Mouse (Mus musculus) lung, postnatal 36 days (tissue): ENCODE measurements at regions not wholly inside any gene's neighbourhood (a gene's known extent, or its start where the extent isn't known, plus 50 kb on each side); places are given as distances from the start of the nearest gene placed in this dataset.

Experiments
- DNase-seq: peaks from one replicate; pipeline ENCODE4 v3.0.0; 2022; ENCODE audit warnings: mixed read lengths

DNA sequence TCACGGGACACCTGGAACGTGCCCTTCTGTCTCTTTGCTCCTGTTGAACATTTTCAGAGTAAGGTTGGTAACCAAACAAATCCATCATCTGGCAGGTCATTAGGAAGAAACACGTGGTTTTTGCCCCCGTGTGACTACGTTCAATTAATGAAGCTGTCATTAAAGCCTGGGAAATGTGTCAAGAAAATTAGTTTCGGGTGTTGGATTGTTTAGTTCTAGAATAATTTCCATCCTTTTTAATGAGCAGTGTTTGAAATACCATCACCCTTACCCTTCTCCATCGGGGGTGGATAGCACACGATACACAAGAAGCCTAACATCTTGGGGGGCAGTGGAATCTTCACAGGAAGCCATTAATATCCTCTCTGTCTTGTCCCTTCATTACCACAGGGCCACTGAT, 107.7 kb downstream of the Far1 start:
- DNase-seq, result no peak

DNA sequence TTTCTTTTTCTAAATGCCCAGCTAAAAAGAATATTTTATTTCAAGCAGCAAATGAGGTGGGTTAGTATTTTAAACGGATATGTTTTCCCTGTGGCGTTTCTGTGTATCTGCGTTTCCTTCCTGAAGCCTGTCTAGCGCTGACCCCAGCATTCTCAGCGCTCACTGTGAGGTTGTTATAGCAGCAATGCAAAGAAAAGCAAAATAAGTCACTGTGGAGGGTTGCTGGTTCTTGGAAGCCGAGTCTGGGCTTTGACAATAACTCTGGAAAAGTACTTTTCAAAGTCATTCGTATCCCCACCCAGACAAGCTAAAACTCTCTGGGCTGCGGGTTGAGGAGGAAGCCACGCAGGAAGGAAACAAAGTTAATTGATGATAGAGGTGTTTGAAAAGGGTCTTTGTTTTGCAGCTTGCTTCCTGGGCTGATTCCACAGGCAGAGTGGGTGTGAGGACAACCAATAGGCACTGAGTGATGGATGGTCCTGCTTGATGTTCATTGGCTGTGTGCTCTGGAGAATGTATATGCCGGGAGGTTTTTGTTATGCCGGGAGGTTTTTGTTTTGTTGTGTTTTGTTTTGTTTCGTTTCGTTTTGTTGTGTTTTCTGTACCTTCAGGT, 108.4 kb downstream of the Far1 start:
- no peak for DNase-seq

DNA sequence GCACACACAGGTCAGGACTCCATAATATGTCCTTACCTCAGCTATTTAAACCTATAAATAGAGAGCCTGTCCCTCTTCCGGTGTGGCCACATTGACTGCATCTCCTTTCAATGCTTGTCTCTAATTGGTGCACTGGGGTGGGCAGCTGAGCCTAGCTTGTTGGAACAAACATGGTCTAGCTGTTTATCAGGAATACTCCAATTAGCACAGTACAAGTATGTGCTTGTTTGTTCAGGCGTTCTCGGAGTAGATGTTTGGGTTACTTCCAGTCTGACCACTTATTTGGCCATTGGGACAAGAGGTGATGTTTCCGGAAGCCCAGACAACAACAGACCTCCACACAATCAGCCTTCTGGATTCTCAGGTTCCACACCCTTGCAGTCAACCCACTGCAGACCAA, 109.7 kb downstream of the Far1 start:
- DNase-seq, result no peak

DNA sequence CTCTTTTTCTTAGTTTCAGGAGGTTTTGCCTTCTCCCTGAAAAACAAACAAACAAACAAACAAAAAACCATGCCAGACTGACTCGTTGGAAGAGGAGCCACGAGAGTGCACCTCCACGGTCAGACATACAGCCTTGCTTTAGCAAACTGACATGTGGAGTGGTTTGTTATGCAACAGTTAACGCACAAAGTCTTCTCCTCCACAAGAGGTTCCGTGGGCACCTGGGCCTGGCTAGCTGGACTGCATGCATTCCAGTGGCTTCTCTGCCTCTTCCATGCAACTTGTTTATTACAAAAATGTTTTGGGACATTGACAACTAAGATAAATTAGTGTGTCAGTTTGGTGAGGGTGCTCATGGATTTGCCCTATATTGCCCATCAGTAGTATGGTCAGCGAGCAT, 110.3 kb downstream of the Far1 start:
- no peak for DNase-seq

DNA sequence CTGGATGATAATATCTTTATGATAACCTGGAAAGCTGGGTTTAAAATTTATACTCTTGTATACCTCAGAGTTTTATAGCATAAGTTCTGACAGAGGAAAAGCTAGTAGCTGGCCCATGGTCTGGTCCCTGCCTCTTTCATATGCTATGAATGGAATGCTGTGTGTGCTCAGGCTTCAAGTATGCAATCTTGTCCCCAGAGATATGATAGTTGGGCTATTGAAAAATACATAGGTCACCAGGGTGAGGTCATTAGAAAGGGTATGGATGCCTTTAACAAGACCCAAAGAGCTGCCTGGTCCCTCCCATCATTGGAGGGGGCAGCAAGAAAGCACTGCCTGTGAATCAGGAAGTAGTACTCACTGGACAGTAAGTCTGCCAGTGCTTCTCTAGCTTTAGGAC, 113.1 kb downstream of the Far1 start:
- DNase-seq, result no peak

DNA sequence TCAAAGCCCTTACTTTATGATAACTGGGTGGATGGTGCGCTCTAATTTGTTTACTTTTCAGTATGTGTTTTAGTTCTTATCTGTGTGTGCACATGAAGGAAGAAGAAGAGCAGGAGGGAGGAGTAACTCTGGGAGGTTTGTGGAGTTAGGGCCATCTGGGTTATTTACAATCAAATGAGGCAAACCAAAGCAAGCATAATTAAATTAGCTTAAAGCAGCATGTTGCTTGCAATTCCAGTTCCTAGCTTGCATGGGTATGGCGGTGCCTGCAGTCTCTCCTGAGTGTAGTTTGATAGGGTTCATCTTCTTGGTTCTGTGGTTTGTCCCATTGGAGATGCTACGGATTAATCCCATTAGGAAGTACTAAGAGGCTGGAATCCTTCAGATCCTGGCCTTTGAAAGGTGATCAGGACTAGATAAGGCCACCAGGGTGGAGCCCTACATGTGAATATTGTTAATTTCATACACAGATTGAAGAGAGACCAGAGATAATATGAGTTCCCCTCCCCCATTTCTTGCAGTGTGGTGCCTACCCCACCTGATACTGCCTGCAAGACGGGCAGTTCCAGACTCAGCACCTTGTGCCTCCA, 123.5 kb downstream of the Far1 start:
- DNase-seq, result no peak

DNA sequence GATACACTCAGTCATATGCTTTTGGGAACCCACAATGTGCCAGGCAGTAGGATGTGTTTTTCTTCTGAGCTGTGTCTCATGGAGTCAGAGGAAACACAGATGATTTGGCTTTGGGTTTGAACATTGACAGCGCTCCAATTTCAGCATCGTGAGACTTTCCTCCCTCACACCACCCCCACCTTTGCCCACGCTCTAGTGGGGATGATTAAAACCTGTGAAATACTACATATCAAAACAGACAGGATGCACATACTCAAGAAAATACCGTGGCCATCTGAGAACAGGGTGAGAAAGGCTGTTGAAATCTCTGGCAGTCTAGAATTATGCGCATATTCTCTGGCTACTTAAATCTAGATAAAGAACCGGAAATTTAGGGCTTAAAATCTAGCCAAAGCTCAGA, 124.5 kb downstream of the Far1 start:
- DNase-seq, result no peak

DNA sequence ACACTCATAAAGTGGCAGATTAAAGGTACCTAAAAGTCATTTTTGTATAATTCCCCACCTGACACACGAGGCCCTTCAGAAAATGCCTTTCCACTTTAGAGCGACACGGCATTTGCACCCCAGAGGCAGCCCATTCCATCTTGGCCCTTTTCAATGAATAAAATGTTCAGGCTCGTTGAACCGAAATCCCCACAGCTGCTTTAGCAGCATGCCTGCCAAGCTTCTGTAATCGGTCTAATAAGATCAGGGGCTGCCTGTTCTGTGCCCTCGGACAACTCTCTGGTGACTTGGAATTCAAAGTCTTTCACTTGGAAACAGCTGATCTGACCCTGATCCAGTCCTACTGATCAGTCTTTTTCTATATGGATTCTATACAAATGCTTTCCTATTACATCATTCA, 123.3 kb upstream of the Spon1 start:
- DNase-seq, result no peak

DNA sequence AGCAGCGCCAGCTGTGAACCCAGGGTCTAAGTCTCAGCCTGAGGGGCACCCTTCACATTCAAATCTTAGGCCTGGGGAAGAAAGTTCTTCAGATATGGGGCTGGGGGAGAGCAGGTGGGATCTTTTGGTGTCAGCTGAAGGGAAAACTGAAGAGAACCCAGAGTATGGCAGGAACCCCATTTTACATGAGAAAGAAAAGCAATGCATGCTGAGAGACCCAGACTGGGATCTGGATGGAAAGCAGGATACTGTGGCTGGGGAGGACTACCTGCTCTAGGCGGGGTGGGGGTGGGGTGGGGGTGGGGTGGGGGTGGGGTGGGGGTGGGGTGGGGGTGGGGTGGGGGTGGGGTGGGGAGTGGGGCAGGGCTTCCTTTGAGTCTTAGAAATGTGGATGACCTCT, 115.2 kb upstream of the Spon1 start:
- DNase-seq, result no peak

DNA sequence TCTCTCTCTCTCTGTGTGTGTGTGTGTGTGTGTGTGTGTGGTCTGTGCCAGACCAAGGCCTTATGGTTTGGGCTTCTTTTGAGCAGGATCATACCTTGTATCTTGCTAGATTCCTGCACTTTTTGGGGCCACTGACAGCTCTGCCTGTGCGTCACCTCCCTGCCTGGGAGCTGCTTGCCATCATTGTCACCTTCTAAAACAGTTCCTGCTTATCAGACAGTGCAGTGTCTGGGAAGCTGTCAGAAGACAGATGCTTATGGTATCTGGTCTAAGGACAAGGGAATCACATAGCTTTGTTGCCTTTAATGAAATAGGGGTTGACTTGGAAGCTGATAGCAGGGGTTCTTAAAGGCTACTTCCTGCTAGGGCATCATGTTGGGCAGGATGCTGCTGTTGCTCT, 114.1 kb upstream of the Spon1 start:
- no peak for DNase-seq

DNA sequence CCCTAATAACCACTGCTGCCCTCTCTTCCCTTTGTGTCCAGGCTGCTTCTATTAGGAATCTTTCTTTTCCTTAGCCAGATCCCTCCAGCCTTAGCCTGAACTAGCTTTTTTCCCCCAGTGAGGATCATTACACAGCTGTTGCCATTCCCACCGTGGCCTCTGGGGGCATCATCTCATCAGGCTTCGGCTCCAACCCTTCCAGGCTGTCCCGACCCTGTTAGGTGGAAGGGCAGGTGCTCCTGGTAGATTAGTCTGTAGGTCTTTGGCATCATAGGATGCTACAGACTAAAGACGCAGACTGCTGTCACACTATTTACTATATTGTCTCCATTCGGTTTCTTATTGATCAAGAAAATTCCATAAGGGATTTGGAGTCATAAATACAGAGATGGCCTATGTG, 112.7 kb upstream of the Spon1 start:
- DNase-seq, result peak; percentile 52

DNA sequence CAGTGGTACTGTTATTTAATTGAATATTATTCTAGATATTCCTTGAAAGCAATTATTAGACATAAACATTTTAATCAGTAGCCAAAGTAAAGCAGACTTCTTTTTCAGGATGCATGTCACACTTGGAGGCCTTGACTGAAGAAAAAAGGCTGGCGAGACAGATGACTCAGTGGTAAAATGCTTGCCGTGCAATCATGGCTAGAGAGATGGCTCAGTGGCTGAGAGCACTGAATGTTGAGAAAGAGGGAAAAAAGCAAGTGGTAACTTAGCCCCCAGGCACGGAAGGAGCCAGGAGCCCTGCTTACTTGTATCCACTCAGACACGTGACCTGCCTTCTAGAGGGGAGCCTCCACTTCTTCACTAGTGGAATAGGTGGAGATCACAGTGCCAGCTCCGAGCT, 110.5 kb upstream of the Spon1 start:
- no peak for DNase-seq

DNA sequence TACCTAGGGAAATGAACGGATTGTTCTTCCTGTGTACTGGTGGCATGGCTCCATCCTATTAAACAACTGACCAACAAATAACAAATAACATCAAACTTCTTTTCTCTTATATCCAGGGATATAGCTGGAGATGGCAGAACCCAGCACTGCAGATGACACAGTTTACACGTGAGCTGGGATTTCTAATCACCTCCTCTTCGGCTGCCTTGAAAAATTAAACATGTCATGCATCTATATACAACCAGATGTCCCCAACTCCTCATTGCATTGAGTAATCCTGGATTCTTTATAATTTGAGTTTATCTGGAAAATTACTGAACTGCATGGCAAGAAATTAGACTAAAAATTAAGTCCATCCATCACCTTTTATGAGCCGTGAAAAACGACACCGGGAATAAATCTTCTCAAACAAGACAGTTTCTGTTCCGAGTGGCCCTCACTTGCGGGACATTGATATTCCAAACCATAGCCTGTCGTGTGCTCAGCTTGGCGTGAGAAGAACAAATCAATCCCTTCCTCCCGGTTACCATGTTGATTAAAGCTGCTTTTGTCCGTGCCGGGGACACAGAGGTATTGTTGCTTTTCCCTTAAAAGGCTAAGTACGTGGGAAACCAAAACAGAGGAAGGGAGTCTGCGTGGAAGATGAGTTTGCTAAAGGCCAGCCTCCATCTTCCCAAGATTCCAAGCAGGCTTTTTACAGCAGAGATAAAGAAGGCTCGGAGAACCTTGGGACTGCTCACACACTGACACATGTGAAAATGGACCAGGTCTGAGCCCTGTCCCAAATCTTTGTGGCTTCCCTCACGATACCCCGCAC, 92.8 kb upstream of the Spon1 start:
- no peak for DNase-seq

DNA sequence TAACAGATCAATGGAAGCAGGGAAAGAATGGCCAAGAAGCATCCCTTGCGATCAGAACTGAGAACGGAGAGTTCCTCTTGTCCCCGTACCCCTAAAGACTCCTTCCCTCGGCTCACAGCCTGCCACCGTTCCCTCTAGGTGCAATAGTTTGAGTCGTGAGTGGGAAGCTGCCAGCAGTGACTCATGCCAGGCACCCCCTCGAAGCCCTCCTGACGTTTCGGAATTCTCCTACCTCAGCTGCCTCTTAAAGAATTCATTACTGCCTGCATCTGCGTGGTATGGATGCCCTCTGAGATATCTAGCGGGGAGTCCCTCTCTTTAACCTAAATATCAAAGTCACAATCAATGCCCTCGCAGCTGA, 92.2 kb upstream of the Spon1 start:
- no peak for DNase-seq

DNA sequence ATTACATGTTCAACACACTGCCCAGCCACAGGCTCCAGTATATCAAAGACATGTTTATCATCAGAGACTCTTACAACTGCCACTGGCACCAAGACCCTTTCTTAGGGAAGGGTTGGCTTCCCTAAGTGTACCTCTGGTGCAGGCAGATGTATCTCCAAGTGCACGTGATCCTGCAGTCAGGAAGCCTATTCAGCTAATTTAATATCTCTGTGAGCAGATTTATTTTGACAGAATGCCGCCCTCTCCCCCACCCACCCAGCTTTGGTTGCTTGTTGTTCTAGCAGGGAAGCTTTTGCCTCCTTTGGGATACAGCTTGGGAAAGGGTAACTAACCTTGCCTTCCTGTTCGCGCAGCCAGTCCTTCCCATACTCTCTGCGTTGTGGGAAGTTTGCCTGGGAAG, 83.5 kb upstream of the Spon1 start:
- DNase-seq, result no peak

DNA sequence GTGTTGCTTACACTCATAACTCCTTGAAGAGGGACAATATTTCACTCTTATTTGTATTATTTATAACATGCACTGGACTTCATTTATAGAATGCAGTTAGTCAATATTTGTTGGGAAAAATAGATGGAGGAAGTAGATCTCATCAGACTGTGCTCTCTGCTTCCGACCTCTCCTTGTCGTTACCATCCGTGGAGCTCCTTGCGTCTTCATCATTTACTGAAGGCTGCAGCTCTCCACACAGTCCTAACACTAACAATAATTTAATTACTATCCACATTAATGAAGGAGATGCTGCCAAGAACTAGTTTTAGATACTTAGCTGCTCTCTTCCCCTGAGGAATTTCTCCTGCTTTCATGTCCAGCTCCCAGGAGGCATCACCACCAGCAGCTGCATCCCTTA, 80.4 kb upstream of the Spon1 start:
- DNase-seq, result no peak

DNA sequence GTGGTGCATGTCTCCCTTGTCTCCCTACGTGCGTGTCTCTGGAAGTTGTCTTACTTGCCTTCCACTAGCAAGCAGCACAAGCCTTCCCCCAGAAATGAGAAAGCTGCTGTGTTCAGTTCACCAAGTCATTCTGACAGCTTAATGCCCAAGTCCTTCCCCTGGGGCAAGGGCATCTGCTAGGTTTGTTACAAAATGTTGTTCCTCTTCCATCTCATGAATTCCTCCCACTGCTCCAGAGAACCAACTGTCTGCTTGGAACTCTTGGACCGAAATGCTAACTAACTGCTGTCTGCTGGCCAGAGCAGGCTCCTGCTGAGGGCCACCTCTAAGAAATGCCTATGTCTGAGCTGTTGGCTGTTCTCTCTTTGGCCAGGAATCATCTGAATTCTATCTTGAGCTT, 79.3 kb upstream of the Spon1 start:
- DNase-seq, result no peak

DNA sequence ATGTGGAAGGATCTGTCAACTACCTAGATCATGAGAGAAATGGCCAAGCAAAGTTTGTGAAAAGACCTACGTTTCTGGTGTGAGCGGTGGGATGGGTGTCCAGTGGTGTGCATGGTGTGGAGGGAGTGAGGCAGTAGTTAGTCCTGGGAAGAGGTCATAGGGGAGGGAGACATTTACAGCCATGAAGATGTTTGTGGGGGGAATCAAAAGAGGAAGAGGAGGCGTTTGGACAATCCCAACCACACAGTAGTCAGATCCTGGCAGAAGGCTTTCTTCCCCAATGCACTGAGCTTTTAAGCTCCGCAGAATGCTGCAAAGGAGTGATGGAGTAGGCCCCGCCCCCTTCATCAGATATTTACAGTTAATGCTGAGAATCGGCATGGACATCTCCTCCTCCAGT, 78.2 kb upstream of the Spon1 start:
- DNase-seq, result no peak

DNA sequence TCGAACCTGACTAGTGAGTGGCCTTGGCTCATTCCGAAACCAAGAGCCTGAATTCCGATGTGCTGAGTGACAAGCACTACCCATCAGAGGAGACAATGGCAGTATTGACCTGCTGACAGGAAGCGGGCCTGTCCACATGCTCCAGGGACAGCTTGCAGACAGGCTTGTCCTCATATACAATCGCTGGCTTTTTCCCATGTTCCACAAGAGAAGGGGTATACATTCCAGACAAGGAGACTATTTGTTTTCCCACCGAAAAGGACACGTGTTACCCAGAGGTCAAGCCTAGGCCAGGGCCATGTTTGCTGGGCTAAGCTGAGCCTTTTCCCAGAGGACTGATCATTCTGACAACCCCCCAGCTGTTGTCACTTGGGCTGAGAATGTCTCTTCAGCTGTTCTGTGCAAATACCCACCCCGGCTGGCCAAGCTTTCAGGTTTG, 77.5 kb upstream of the Spon1 start:
- DNase-seq, result peak; percentile 3

DNA sequence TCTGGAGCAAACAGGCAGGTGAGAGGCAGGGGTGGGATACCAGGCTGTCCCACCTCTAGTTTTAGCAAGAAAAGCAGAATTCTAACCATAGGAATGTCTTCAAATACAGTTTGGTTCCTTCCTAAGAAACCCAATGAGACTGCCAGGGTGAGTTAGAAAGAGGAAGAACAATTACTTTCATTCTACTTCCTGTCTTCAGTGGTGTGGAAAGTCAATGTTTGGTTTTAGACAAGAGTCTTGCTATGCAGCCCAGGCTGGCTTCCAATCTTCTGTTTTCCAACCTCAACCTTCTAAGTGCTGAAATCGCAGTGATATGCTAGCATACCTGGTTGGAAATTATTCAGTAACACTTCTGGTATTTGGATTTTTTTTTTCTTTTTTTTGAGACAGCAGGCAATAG, 77.1 kb upstream of the Spon1 start:
- DNase-seq, result no peak

DNA sequence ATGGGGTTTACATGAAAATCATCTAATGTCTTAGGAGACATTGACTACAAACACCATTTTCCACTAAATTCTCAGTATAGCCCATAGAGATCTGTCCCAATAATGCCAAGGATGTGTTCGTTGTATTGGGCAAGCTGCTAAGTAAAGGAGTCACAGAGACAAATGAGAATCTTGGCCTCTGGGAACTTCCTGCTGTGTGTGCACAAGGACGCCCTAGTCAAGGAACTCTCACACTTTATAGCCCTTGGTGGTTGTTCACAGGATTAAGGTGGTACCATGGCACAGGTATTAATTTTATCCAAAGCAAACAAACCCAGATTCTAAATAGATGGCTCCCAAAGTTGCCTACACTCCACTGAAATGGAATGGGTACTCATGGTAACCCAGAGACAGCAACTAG, 76.7 kb upstream of the Spon1 start:
- DNase-seq, result no peak

DNA sequence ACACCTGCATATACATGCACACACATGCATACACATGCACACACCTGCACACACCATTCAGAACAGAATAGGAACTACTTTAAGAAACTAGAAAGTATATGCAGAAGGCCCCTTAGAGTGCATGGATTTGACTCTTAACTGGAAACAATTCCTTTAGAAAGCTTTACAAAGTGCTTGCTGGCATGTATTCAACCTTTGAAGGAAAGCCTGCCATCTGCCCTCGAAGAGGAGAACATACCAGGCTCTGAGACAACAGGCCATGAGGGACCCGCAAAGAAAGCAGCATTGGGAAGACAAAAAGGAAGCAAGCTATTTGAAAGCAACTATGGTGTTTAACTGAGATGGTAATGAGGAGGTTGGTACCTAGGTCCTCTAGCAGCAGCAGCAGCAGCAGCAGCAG, 74.0 kb upstream of the Spon1 start:
- no peak for DNase-seq

DNA sequence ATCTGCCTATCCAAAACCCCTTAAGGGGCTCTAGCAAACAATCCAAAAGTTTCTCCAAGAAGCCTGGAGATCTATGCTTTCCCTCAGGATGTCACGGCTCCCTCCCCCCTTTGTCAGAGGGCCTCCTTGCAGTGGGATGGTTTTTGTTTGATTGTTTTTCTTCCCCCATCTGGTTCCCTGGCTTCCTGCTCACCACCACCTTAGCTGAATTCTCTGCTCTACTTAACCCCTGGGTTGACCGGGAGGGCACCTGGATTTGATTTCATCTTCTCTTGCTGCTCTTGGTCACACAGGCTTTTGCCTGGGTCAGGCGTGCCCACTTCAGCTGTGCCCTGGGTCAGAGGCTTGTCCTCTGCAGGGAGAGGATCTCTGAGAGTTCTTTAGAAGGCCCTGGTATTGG, 72.3 kb upstream of the Spon1 start:
- no peak for DNase-seq

DNA sequence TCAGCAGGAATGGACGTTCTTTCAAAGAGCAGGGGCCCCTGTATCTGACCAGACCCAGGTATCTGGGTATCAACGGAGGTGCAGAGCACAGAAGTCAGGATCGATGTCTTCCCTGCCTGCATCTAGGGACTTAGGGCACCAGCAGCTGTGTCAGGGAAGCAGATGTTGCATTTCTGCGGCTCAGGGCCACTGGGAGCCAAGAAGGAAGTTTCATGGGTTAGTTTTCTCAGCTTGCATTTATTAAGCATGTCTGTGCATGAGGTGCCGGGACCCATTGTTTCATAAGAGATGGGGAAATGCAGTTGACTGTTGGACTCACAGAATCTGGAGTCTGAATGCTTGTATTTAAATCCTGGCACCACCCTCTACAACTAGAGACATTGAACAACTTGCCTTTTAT, 71.3 kb upstream of the Spon1 start:
- DNase-seq, result no peak

DNA sequence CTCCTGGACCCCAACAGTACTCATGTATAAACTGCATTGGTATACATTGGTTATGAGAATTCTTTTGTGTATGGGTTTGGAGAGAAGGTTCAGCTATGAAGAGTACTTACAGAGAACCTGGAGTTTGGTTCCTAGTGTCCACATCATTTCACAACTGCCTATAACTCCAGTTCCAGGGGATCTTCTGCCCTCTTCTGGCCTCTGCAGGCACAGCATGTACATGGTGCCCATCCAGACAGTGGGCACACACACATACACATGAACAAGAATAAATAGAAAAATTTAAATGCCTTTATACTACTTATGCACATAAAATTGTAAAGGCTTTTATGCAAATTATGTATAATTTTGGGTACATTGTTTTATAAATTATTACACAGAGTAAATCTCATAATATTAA, 59.9 kb upstream of the Spon1 start:
- no peak for DNase-seq
